Mouse (Mus musculus) heart, embryonic 12.5 days (tissue): ENCODE results near the gene Ube2j2. TPM values are rescaled to one million over a fixed set of nuclear protein-coding genes. Genes with fewer than 3 reads are reported as not detected.

ENCODE experiments used
- ATAC-seq: fragments of 200-750 bp; cut with Nextera tagmentation; 2 replicates; pipeline ENCODE4 v1.8.0; 2017; ENCODE audit warnings: moderate TSS enrichment, moderate library complexity; ENCODE audit not compliant: insufficient number of reproducible peaks, low FRiP score
- H3K27ac ChIP-seq: fragments of 300-500 bp; sonication (generic); 2 replicates; pipeline ENCODE4 v1.5.1; 2016; ENCODE audit warnings: mild to moderate bottlenecking, moderate library complexity; ENCODE audit not compliant: poor library complexity, severe bottlenecking
- H3K27me3 ChIP-seq: fragments of 300-500 bp; sonication (generic); replicated peaks from 2 replicates; pipeline ENCODE4 v1.6.1; 2016; ENCODE audit warnings: mild to moderate bottlenecking, moderate library complexity
- H3K36me3 ChIP-seq: fragments of 300-500 bp; sonication (generic); 2 replicates; pipeline ENCODE4 v1.6.1; 2016; ENCODE audit warnings: mild to moderate bottlenecking, moderate library complexity
- H3K4me1 ChIP-seq: fragments of 300-500 bp; sonication (generic); replicated peaks from 2 replicates; pipeline ENCODE4 v1.6.1; 2016; ENCODE audit warnings: mild to moderate bottlenecking
- H3K4me2 ChIP-seq: fragments of 300-500 bp; sonication (generic); 2 replicates; pipeline ENCODE4 v1.6.1; 2016; ENCODE audit warnings: mild to moderate bottlenecking, moderate library complexity
- H3K4me3 ChIP-seq: fragments of 300-500 bp; sonication (generic); 2 replicates; pipeline ENCODE4 v1.5.1; 2016; ENCODE audit warnings: mild to moderate bottlenecking
- H3K9ac ChIP-seq: fragments of 300-500 bp; sonication (generic); 2 replicates; pipeline ENCODE4 v1.6.1; 2016; ENCODE audit warnings: mild to moderate bottlenecking, moderate library complexity
- H3K9me3 ChIP-seq: fragments of 300-500 bp; sonication (generic); replicated peaks from 2 replicates; pipeline ENCODE4 v1.6.1; 2016; ENCODE audit warnings: mild to moderate bottlenecking, moderate library complexity
- WGBS: fragments of 180-500 bp; shearing (Covaris S2); methylation state at CpG from one replicate; pipeline ENCODE4 v1.1.7; 2016; 5-methylcytosine and 5-hydroxymethylcytosine counted together
- polyA plus RNA-seq: library from polyadenylated mRNA; unstranded; fragments of >200 nt; fragmentation: Nextera tagmentation; extraction: Ambion mirVana; gene quantifications from 2 replicates; pipeline ENCODE4 v1.2.1, GENCODE M21; 2016

Ube2j2 gene
- polyA plus RNA-seq = 101 and 107 TPM in 2 replicates

DNA sequence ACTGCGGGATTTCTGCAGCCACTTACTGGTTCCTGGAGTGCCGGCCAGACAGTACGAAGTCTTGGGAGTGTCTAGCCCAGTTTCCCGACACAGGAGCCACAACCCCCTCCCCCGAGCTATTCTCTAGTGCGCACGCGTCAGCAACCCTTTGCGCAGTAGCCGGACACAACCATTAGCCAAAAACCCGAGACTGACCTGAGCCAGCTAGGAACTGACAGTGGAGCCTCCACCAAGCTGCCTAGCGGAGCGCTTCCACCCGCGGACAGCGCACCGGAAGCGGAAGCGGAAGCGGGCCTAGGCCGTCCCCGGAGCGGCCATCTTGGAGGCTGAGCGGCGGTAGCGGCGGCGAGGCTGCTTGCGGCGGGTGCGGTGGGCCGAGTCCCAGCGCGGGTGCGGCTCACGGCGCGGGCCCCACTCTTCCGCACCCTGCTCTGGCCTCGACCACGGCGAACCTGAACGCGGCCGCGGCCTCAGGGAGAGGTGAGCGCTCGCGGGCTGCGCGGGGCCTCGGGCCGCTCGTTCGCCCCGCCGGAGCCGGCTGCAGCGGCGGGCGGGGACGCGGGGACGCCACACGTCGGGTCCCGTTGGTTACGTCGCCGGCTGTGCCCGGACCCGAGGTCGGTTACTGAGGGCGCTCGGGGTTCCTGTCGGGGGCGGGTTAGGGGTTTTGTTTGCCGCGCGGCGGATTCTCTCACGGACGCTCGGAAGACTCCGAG lies at the start of gene Ube2j2:
TSS of gene Ube2j2 (plus strand) at position 298 of the 716 bp plus-strand sequence.
- H3K4me1 ChIP-seq = peaks cover 17% of the 10 kb centered on the region
- no peaks in the 10 kb centered on the region for H3K9me3 ChIP-seq

DNA sequence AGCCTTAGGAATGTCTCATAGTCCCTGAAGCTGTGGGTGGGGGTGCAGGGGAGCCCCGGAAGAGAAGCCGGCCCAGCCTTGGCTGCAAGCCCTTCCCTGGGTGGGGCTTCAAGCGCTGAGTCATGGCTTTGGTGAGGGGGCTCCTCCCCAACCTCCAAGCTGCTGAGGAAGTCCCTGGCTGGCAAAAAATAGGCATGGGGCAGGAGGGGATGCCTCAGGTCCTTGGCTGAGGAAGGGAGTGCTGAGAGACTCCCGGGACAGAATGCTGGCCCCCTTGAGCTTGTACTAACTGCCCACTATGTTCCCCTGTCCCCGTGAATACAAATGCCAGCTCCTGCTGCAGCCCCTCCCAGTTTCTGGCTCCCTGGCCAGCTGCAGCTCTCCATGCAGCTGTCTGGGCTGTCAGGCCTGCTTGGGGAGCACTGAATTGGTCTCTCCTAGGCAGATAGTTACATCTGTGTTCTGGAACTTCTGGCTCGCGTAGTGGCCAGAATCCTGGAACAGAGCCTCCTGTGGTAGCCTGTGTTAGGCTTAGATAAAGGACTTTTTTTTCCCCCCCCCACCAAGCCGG lies 49.2 kb upstream of the Ube2j2 start:
- Histone ChIP-seq H3K4me3 (peak overlapping the region; percentile 1; the same call in 1 of the 2 replicates), H3K27me3 (no peaks in the 10 kb centered on the region), H3K4me1 (peaks cover 41% of the 10 kb centered on the region), H3K9ac (peak overlapping the region; percentile 48), H3K36me3 (peaks cover 33% of the 10 kb centered on the region), H3K27ac (peak overlapping the region; percentile 34; the same call in 1 of the 2 replicates), H3K4me2 (peak overlapping the region; percentile 97), H3K9me3 (no peaks in the 10 kb centered on the region)
- ATAC-seq = peak; percentile 52; the same call in 1 of the 2 replicates
- 23% methylated on average over 8 of the region's 8 CpGs for WGBS

More for the DNA sequence above, at the start of gene Ube2j2:
- Histone ChIP-seq H3K27ac (peak within 1 kb of the TSS; percentile 79), H3K4me3 (peak within 1 kb of the TSS; percentile 83), H3K9ac (peak within 1 kb of the TSS; percentile 93), H3K27me3 (peaks cover 3% of the 10 kb centered on the region; the same call in 1 of the 2 replicates), H3K36me3 (peaks cover 18% of the 10 kb centered on the region), H3K4me2 (peak within 1 kb of the TSS; percentile 98)
- ATAC-seq = peak; percentile 99
- WGBS = under 1% methylated on average over 79 of the region's 85 CpGs

DNA sequence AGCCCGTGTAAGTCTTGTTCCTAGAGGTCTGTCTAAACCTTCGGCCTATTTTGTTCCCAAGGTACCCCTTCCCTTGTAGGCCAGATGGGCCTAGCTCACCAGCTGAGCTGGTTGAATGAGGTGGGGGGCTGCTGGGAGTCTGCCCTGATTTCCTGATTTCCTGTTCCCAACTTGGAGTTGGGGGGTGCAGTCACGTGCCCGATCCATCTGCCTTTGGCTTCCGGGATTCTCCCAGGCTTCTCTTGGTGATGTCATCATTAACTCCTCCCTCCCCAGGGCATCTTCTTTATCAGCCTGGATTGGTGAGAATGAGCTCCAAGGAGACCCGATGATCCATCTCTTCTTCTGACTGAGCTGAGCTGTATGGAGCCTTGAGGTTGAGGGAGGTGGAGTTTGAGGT lies 48.4 kb upstream of the Ube2j2 start:
- Histone ChIP-seq H3K27ac (no peak overlapping the region), H3K4me2 (0 out of 2 replicates have a peak overlapping the region, but pooled peaks have one; percentile 97)
- 35% methylated on average over 6 of the region's 6 CpGs for WGBS

DNA sequence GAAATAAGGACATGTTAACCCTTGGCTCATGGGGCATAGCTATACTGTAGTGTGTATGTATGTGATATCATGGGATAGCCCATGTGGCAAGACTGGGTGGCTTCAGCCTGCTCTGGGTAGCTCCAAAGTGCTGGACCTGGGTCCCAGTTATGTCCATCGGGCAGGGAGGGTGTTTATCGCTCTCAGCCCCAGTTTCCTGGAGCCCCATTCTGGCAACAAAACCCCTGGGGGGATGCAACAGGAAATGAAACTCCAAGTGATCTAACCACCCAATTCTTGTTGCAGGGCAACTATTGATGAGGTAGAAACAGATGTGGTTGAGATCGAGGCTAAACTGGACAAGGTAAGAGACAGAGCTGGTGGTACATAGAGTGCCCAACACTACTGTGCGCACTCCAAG lies 47.8 kb upstream of the Ube2j2 start:
- Histone ChIP-seq H3K9ac (no peak overlapping the region), H3K36me3 (peaks cover 42% of the 10 kb centered on the region), H3K27ac (no peak overlapping the region), H3K27me3 (no peaks in the 10 kb centered on the region), H3K4me1 (peaks cover 34% of the 10 kb centered on the region), H3K4me2 (no peak overlapping the region), H3K9me3 (no peaks in the 10 kb centered on the region), H3K4me3 (no peak overlapping the region)
- ATAC-seq = no peak
- 86% methylated on average over 4 of the region's 4 CpGs for WGBS

More for the DNA sequence above, 48.4 kb upstream of the Ube2j2 start:
- Histone ChIP-seq H3K27me3 (no peaks in the 10 kb centered on the region), H3K4me1 (peaks cover 39% of the 10 kb centered on the region), H3K9ac (no peak overlapping the region), H3K4me3 (no peak overlapping the region), H3K36me3 (peaks cover 37% of the 10 kb centered on the region), H3K9me3 (no peaks in the 10 kb centered on the region)
- no peak for ATAC-seq

DNA sequence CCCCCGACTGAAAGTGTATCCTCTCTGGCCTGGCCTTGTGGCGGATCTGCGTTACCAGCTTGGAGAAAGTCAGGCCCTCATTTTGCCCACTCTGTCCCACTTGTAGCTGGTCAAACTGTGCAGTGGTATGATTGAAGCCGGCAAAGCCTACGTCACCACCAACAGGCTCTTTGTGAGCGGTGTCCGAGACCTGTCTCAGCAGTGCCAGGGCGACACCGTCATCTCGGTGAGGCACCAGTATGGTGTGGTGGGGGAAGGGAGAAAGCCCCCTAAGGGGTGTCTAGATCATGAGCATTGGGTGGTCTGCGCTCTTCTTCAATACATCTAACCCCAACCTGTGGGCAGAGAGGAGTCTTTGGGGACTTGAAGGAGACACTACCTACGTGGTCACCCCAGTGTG lies 47.2 kb upstream of the Ube2j2 start:
- Histone ChIP-seq H3K27me3 (no peaks in the 10 kb centered on the region), H3K9ac (no peak overlapping the region), H3K36me3 (peaks cover 48% of the 10 kb centered on the region), H3K27ac (no peak overlapping the region), H3K4me1 (peaks cover 35% of the 10 kb centered on the region), H3K4me2 (no peak overlapping the region), H3K9me3 (no peaks in the 10 kb centered on the region), H3K4me3 (no peak overlapping the region)
- no peak for ATAC-seq
- 92% methylated on average over 12 of the region's 12 CpGs for WGBS

DNA sequence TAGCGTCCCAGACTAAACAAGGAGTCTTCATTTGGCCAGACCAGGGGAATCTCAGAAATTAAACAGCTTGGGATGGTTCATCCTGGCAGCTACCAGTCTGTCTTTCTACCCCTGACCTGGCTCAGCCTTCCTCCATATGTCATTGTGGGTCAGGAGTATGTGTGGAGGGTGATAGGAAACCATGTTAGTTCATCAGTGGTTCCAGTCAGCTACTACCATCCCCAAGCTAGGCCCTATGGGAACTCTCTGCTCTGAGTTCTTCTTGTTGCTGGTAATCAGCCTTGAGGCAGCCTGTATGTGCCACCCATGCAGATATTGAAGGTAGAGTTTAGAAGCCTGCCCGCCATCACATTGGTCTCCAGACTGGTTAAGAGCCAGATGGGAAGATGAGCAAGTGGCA lies 45.3 kb upstream of the Ube2j2 start:
- H3K9ac ChIP-seq = no peak overlapping the region
- H3K4me3 ChIP-seq = no peak overlapping the region
- no peak overlapping the region for H3K27ac ChIP-seq
- H3K27me3 ChIP-seq = no peaks in the 10 kb centered on the region
- WGBS = 87% methylated on average over 2 of the region's 2 CpGs
- H3K4me2 ChIP-seq = no peak overlapping the region
- H3K4me1 ChIP-seq = peaks cover 26% of the 10 kb centered on the region
- H3K36me3 ChIP-seq = peaks cover 67% of the 10 kb centered on the region
- ATAC-seq = no peak
- no peaks in the 10 kb centered on the region for H3K9me3 ChIP-seq

DNA sequence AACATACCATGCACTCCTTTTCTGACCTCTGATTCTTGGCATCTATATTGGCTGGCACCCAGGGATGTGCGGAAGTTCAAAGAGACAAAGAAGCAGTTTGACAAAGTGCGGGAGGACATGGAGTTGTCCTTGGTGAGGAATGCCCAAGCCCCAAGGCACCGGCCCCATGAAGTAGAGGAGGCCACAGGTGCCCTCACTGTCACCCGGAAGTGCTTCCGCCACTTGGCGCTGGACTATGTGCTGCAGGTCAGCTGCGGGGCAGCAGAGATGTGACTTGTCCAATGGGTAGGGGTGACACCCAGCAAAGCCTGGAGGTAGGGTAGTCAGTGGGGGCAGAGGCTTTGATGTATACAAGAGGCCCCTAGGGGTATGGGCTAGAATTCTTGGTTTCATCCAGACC lies 44.3 kb upstream of the Ube2j2 start:
- H3K9me3 ChIP-seq = no peaks in the 10 kb centered on the region
- no peaks in the 10 kb centered on the region for H3K27me3 ChIP-seq
- no peak overlapping the region for H3K27ac ChIP-seq
- H3K4me2 ChIP-seq = no peak overlapping the region
- WGBS = 93% methylated on average over 7 of the region's 7 CpGs
- ATAC-seq = no peak
- no peak overlapping the region for H3K9ac ChIP-seq
- peaks cover 77% of the 10 kb centered on the region for H3K36me3 ChIP-seq
- H3K4me1 ChIP-seq = peaks cover 16% of the 10 kb centered on the region
- H3K4me3 ChIP-seq = no peak overlapping the region

DNA sequence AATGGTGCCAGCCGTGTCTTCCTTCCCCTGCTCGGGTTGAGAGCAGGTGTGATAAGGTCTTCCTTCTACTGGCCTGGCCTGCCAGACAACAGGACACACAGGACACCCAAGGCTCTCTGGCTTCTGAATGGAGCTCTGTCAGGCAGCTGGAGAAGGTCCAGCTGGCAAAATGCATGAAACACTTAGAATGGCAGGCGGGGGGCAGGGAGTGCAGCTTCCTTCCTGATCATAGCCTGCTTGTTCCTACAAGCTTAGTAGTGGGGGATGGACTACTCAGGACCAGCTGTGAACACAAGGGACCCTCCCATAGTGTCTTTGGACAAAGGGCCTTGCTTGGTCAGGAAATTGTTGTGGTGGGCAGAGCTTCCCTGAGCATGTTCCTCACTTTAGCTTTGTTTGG lies 42.4 kb upstream of the Ube2j2 start:
- peak; percentile 78 for ATAC-seq
- Histone ChIP-seq H3K9ac (no peak overlapping the region; the same call in 1 of the 2 replicates), H3K4me3 (no peak overlapping the region), H3K36me3 (peaks cover 93% of the 10 kb centered on the region), H3K9me3 (no peaks in the 10 kb centered on the region), H3K27ac (no peak overlapping the region), H3K4me1 (peaks cover 4% of the 10 kb centered on the region), H3K4me2 (no peak overlapping the region), H3K27me3 (no peaks in the 10 kb centered on the region)
- 46% methylated on average over 3 of the region's 3 CpGs for WGBS

DNA sequence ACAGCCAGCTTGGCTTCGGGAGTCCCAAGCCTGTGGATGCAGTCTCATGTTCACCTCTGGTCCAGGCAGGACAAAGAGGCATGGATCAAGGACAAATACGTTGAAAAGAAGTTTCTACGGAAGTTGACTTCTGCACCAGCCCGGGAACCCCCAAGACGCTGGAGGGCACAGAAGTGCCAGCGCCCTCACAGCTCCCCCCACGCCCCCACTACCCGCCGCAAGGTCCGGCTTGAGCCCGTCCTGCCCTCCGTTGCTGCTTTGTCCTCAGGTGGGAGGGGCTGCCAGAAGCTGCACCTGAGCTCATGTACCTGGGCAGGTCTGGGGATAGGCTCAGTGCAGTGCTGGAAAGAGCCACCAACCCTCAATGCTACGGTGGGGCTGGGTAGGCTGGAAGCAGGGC lies 40.4 kb upstream of the Ube2j2 start:
- ATAC-seq = no peak
- Histone ChIP-seq H3K27me3 (no peaks in the 10 kb centered on the region), H3K27ac (no peak overlapping the region), H3K4me2 (no peak overlapping the region), H3K4me3 (no peak overlapping the region), H3K36me3 (peaks cover 86% of the 10 kb centered on the region), H3K4me1 (peaks cover 4% of the 10 kb centered on the region), H3K9me3 (no peaks in the 10 kb centered on the region), H3K9ac (no peak overlapping the region)
- 93% methylated on average over 13 of the region's 13 CpGs for WGBS

DNA sequence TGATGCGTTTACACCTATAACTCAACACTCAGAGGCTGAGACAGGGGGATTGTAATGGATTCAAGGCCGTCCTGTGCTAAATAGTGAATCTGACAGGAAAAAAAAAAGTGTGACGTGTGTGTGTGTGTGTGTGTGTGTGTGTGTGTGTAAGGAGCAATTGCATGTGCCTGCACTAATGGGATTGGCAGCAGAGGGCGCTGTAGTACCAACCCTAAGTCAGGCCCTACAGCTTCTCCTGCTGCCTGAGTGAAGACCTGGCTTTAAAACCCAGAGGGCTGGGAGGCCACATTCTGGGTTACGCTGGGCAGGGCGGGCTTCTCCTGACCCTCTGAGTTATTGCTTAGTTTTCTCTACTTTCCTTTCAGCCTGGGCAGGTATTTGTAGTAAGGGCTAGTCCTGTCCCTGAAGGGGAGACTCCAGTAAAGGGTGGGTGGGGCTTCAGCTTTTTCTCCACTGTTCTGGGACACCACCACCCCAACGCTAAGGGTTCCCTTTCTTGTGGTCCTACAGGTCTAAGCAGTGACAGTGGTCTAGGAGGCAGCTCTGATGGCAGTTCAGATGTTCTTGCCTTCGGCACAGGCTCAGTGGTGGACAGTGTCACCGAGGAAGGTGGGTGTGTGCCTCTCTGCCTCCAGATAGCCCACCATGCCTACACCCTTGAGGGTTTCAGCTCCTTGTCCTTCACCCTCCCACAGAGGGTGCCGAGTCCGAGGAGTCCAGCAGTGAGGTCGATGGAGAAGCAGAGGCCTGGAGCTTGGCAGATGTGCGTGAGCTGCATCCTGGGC lies 39.1 kb upstream of the Ube2j2 start:
- Histone ChIP-seq H3K27ac (no peak overlapping the region), H3K4me1 (peaks cover 4% of the 10 kb centered on the region), H3K4me2 (no peak overlapping the region), H3K4me3 (no peak overlapping the region), H3K9me3 (no peaks in the 10 kb centered on the region), H3K9ac (no peak overlapping the region), H3K36me3 (peaks cover 74% of the 10 kb centered on the region), H3K27me3 (no peaks in the 10 kb centered on the region)
- 90% methylated on average over 13 of the region's 13 CpGs for whole genome bisulfite sequencing
- no peak for ATAC-seq

DNA sequence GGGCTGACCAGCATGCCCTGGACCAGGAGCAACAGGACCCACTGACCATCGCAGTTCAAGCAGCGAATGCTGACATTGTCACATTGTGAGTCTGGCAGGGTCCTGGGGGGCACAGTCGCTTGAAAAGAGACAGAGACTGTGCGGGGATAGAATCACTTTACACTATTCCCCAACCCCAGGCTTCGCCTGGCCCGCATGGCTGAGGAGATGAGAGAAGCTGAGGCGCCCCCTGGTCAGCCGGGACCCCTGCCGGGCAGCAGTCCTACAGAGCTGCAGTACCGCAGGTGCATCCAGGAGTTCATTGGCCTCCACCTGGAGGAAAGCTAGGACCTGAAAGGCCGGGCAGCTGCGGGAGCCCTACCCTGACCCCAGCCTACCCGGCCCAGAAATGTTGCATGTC lies 38.0 kb upstream of the Ube2j2 start:
- Histone ChIP-seq H3K27ac (no peak overlapping the region), H3K4me3 (no peak overlapping the region), H3K9me3 (no peaks in the 10 kb centered on the region), H3K9ac (no peak overlapping the region), H3K4me2 (no peak overlapping the region), H3K4me1 (peaks cover 4% of the 10 kb centered on the region), H3K36me3 (peaks cover 63% of the 10 kb centered on the region), H3K27me3 (no peaks in the 10 kb centered on the region)
- 84% methylated on average over 13 of the region's 13 CpGs for WGBS
- no peak for ATAC-seq
